Mouse (Mus musculus) embryonic facial prominence, embryonic 12.5 days (tissue): ENCODE results near the gene Naa50. TPM values are rescaled to one million over a fixed set of nuclear protein-coding genes. Genes with fewer than 3 reads are reported as not detected.

Experiments used
- ATAC-seq: fragments of 200-750 bp; cut with Nextera tagmentation; 2 replicates; pipeline ENCODE4 v1.8.0; 2017; ENCODE audit not compliant: insufficient number of reproducible peaks, insufficient read depth, low FRiP score, low TSS enrichment
- H3K27ac ChIP-seq: fragments of 300-500 bp; sonication (generic); 2 replicates; pipeline ENCODE4 v1.5.1; 2016; ENCODE audit warnings: mild to moderate bottlenecking
- H3K27me3 ChIP-seq: fragments of 300-500 bp; sonication (generic); 2 replicates; pipeline ENCODE4 v1.6.1; 2016; ENCODE audit warnings: mild to moderate bottlenecking, moderate library complexity
- H3K36me3 ChIP-seq: fragments of 300-500 bp; sonication (generic); 2 replicates; pipeline ENCODE4 v1.6.1; 2016; ENCODE audit warnings: mild to moderate bottlenecking
- H3K4me1 ChIP-seq: fragments of 300-500 bp; sonication (generic); 2 replicates; pipeline ENCODE4 v1.6.1; 2016
- H3K4me2 ChIP-seq: fragments of 300-500 bp; sonication (generic); replicated peaks from 2 replicates; pipeline ENCODE4 v1.6.1; 2016; ENCODE audit warnings: mild to moderate bottlenecking, moderate library complexity
- H3K4me3 ChIP-seq: fragments of 300-500 bp; sonication (generic); 2 replicates; pipeline ENCODE4 v1.5.1; 2016; ENCODE audit warnings: mild to moderate bottlenecking
- H3K9ac ChIP-seq: fragments of 300-500 bp; sonication (generic); 2 replicates; pipeline ENCODE4 v1.6.1; 2016; ENCODE audit warnings: mild to moderate bottlenecking, moderate library complexity
- H3K9me3 ChIP-seq: fragments of 300-500 bp; sonication (generic); 2 replicates; pipeline ENCODE4 v1.6.1; 2016; ENCODE audit warnings: mild to moderate bottlenecking, moderate library complexity
- WGBS: fragments of 180-500 bp; shearing (Covaris S2); methylation state at CpG from one replicate; pipeline ENCODE4 v1.1.7; 2016; 5-methylcytosine and 5-hydroxymethylcytosine counted together
- polyA plus RNA-seq: library from polyadenylated mRNA; unstranded; fragments of >200 nt; fragmentation: Nextera tagmentation; extraction: Ambion mirVana; gene quantifications from 2 replicates; pipeline ENCODE4 v1.2.1, GENCODE M21; 2016

Naa50 gene
- polyA plus RNA-seq, 1 experiment from 2014 or later, result 125 TPM

- Histone ChIP-seq H3K9ac (no peak overlapping the region), H3K4me3 (no peak overlapping the region), H3K4me2 (no peak overlapping the region), H3K9me3 (no peaks in the 10 kb centered on the region), H3K36me3 (peaks cover 34% of the 10 kb centered on the region), H3K27me3 (no peaks in the 10 kb centered on the region), H3K27ac (no peak overlapping the region), H3K4me1 (no peaks in the 10 kb centered on the region)
- no peak for ATAC-seq
- WGBS, result 88% methylated on average over 8 of the region's 8 CpGs
Measured at GRCm38 (mm10) chr16:44205973-44206372, 66.3 kb downstream of the Naa50 start.

DNA sequence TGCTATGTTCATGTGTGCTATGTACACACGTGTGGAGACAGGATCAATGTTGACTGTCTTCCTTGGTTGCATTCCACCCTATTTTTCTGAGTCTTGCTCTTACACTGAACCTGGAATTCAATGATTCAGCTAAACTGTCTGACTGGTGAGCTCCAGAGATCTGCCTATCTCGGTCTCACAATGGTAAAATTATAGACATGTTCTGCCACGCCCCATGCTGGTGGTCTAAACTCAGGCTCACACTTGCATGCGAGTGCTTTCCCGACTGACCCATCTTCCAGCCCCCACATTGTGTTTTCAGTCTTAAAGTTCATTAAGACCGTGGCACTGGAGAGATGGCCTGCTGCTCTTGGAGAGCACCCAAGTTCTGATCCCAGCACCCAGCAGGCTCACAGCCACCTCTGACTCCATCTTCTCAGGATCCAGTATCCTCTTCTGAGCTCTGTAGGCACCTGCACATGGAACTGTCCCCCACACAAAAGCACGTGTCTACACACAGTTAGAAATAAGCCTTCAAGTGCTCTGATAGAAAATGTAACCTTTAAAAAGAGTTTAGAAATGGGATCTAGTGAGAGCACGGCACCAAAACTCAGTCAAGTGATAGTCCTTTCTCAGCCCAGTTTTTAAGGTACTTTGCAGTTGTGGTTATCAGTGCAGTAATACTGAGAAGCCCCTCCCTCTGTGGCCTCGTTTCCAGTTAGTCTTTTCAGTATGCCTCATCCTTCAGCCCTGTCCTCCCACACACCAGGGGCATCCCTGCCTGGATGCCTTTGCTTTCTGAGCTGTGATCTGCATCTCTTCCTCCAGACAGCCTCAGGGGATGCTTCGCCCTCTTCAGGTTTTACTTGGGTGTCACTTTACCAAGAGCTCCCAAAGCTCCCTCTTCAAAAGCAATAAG, 70.8 kb downstream of the Naa50 start:
- Histone ChIP-seq H3K9me3 (no peaks in the 10 kb centered on the region), H3K4me1 (no peaks in the 10 kb centered on the region), H3K27me3 (no peaks in the 10 kb centered on the region), H3K36me3 (peaks cover 47% of the 10 kb centered on the region), H3K4me2 (no peak overlapping the region), H3K27ac (no peak overlapping the region), H3K9ac (no peak overlapping the region), H3K4me3 (no peak overlapping the region)
- ATAC-seq, result no peak
- WGBS, result 74% methylated on average over 10 of the region's 10 CpGs

- H3K4me1 ChIP-seq, result no peaks in the 10 kb centered on the region
- no peak overlapping the region for H3K27ac ChIP-seq
- H3K27me3 ChIP-seq, result no peaks in the 10 kb centered on the region
- H3K9me3 ChIP-seq, result no peaks in the 10 kb centered on the region
- H3K36me3 ChIP-seq, result peaks cover 54% of the 10 kb centered on the region
- no peak overlapping the region for H3K4me2 ChIP-seq
- 89% methylated on average over 1 of the region's 1 CpGs for WGBS
- no peak for ATAC-seq
- H3K9ac ChIP-seq, result no peak overlapping the region
- H3K4me3 ChIP-seq, result no peak overlapping the region
Measured at GRCm38 (mm10) chr16:44211054-44211414, 71.4 kb downstream of the Naa50 start.

- no peak overlapping the region for H3K9ac ChIP-seq
- no peak overlapping the region for H3K4me2 ChIP-seq
- 93% methylated on average over 7 of the region's 7 CpGs for WGBS
- H3K4me3 ChIP-seq, result no peak overlapping the region
- H3K9me3 ChIP-seq, result no peaks in the 10 kb centered on the region
- H3K27ac ChIP-seq, result no peak overlapping the region
- peaks cover 60% of the 10 kb centered on the region for H3K36me3 ChIP-seq
- ATAC-seq, result no peak
- H3K4me1 ChIP-seq, result no peaks in the 10 kb centered on the region
- H3K27me3 ChIP-seq, result no peaks in the 10 kb centered on the region
Measured at GRCm38 (mm10) chr16:44212703-44213102, 73.1 kb downstream of the Naa50 start.

Other genes with a start within 250 kb of the Naa50 start
- gene Qtrt2, start 213.0 kb upstream of the Naa50 start, polyA plus RNA-seq, result 33.2 and 36.4 TPM in 2 replicates
- gene Zdhhc23, start 160.0 kb upstream of the Naa50 start, polyA plus RNA-seq, result 0.34 and 0.59 TPM in 2 replicates
- gene Gramd1c, start 76.5 kb upstream of the Naa50 start, polyA plus RNA-seq, result 6.2 and 6.3 TPM in 2 replicates
- 40.7 and 44.9 TPM in 2 replicates for gene Atp6v1a, start 125 bp upstream of the Naa50 start, polyA plus RNA-seq
- gene Usf3, start 33.4 kb downstream of the Naa50 start, polyA plus RNA-seq, result 3.4 and 3.5 TPM in 2 replicates
- gene Sidt1, start 193.4 kb downstream of the Naa50 start, polyA plus RNA-seq, result 0.37 and 0.45 TPM in 2 replicates
- 29.2 and 34.2 TPM in 2 replicates for gene Spice1, start 207.3 kb downstream of the Naa50 start, polyA plus RNA-seq